Mouse (Mus musculus): ENCODE measurements around the gene Akt3. TPM values are rescaled to one million over a fixed set of nuclear protein-coding genes. Genes with fewer than 3 reads are reported as not detected.

The Akt3 gene
- total and polyA plus RNA-seq, 2 experiments from 2014 or later, result 18.6 to 143 TPM

- H3K27ac ChIP-seq (ENCODE audit: low read depth, low read length), result no peak overlapping the region
- H3K9ac ChIP-seq, result no peak overlapping the region
- no peak for DNase-seq
- no peaks in the 10 kb centered on the region for H3K9me3 ChIP-seq (ENCODE audit: low read length)
- peak; percentile 18; the same call in 1 of the 2 replicates for ATAC-seq
- H3K27me3 ChIP-seq (ENCODE audit: insufficient read depth, low read length), result no peaks in the 10 kb centered on the region
- no peaks in the 10 kb centered on the region for H3K4me1 ChIP-seq (ENCODE audit: insufficient read depth)
- H3K36me3 ChIP-seq (ENCODE audit: insufficient read depth), result peaks cover 10% of the 10 kb centered on the region; the same call in 1 of the 2 replicates
- TF ChIP-seq CTCF (IDR thresholded peaks at IDR 0.05; ENCODE audit: low read depth), result no peak
- no peak overlapping the region for H3K4me2 ChIP-seq (ENCODE audit: low read depth)
- no peak overlapping the region for H3K4me3 ChIP-seq (ENCODE audit: low read depth, low read length)
These were observed 192.3 kb downstream of the Akt3 start for GRCm38 (mm10) chr1:177065732-177066131.

- WGBS, result 81% methylated on average over 2 of the region's 2 CpGs
- H3K9ac ChIP-seq, result no peak overlapping the region
- no peak for TF ChIP-seq CTCF (IDR thresholded peaks at IDR 0.05; ENCODE audit: low read depth)
- no peaks in the 10 kb centered on the region for H3K9me3 ChIP-seq (ENCODE audit: low read length)
- no peak overlapping the region for H3K27ac ChIP-seq (ENCODE audit: low read depth, low read length)
- no peaks in the 10 kb centered on the region for H3K27me3 ChIP-seq (ENCODE audit: insufficient read depth, low read length)
- no peaks in the 10 kb centered on the region for H3K4me1 ChIP-seq (ENCODE audit: insufficient read depth)
- no peak for DNase-seq
- H3K4me2 ChIP-seq (ENCODE audit: low read depth), result no peak overlapping the region
- H3K4me3 ChIP-seq (ENCODE audit: low read depth, low read length), result no peak overlapping the region
- no peak for ATAC-seq
- peaks cover 10% of the 10 kb centered on the region for H3K36me3 ChIP-seq (ENCODE audit: insufficient read depth)
These were observed 196.2 kb downstream of the Akt3 start for GRCm38 (mm10) chr1:177061761-177062160.

DNA sequence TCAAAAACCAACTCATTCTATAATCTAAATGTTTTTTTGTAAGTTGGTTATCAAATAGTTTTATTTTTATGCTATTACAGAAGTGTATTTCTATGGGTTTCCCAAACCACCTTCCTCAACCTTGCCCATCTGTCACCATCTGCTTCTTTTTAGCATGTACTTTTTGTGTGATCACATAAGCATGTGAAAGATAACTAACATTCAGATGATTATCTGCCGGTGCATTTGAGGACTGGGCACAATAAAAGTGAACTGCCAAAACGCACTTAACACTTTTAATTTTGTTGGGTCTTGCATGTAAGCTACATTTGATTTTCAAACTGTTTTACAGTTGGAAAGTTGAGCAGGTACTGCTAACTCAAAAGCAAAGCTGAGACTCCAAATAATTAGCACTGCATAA lies 203.1 kb downstream of the Akt3 start:
- TF ChIP-seq CTCF (IDR thresholded peaks at IDR 0.05; ENCODE audit: low read depth), result no peak
- Histone ChIP-seq H3K4me1 (ENCODE audit: insufficient read depth) (peaks cover 2% of the 10 kb centered on the region; the same call in 1 of the 2 replicates), H3K27ac (ENCODE audit: low read depth, low read length) (no peak overlapping the region), H3K4me3 (ENCODE audit: low read depth, low read length) (no peak overlapping the region), H3K9me3 (ENCODE audit: low read length) (no peaks in the 10 kb centered on the region), H3K4me2 (ENCODE audit: low read depth) (no peak overlapping the region), H3K36me3 (ENCODE audit: insufficient read depth) (no peaks in the 10 kb centered on the region; the same call in 1 of the 2 replicates), H3K27me3 (ENCODE audit: insufficient read depth, low read length) (no peaks in the 10 kb centered on the region), H3K9ac (no peak overlapping the region)
- ATAC-seq (no peak), DNase-seq (peak; percentile 55)
- 37% methylated on average over 2 of the region's 2 CpGs for WGBS

DNA sequence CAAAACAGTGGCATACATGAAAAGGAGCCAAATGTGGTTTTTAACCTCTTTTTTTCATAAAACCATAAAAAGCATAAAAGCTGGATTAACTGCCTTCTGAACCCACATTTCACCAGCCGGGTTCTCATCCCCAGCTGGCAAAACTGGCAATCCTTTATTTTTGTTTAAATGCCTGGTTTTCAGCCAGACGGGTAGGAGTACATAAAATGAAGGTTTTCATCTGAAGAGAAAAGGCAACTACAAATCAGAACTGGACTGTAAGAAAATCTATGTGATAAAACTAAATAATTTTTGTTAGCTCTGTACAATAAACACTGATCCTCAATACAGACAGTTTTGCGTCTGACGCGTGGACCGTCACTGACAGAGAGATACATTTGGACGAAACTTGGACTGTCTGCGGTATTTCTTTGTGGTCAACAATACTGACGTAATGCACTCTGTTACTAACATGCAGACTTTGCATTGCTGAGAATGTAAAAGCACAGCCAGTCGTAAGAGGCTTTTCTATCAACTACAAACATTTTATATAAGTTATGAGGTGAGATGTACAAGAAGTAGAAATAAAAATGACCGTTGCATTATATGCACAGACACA lies 206.5 kb downstream of the Akt3 start:
- Histone ChIP-seq H3K9ac (0 out of 2 replicates have a peak overlapping the region, but pooled peaks have one; percentile 4), H3K36me3 (ENCODE audit: insufficient read depth) (no peaks in the 10 kb centered on the region), H3K4me3 (ENCODE audit: low read depth, low read length) (no peak overlapping the region), H3K27me3 (ENCODE audit: insufficient read depth, low read length) (no peaks in the 10 kb centered on the region), H3K9me3 (ENCODE audit: low read length) (no peaks in the 10 kb centered on the region), H3K27ac (ENCODE audit: low read depth, low read length) (peak overlapping the region; percentile 72), H3K4me1 (ENCODE audit: insufficient read depth) (peaks cover 2% of the 10 kb centered on the region; the same call in 1 of the 2 replicates), H3K4me2 (ENCODE audit: low read depth) (no peak overlapping the region)
- TF ChIP-seq CTCF (IDR thresholded peaks at IDR 0.05; ENCODE audit: low read depth), result no peak
- 40% methylated on average over 11 of the region's 11 CpGs for WGBS
- DNase-seq (peak; percentile 69), ATAC-seq (peak; percentile 40; the same call in 1 of the 2 replicates)

DNA sequence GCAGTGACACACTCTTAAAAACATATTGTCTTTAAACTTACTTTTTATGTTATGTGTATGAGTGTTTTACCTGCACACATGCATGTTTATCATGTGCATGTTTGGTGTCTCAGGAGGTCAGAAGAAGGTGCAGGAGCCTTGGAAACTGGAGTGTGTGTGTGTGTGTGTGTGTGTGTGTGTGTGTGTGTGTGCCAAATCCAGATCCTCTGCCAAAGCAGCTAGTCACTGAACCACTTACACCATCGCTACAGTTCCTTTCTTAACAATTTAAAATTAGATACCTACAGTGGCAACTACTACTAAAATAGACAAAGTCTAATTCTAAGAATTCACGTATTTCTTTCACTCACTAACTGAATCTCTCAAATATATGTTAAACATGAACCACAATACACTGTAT lies 209.2 kb downstream of the Akt3 start:
- Histone ChIP-seq H3K4me1 (ENCODE audit: insufficient read depth) (no peaks in the 10 kb centered on the region), H3K9ac (no peak overlapping the region), H3K9me3 (ENCODE audit: low read length) (no peaks in the 10 kb centered on the region), H3K27me3 (ENCODE audit: insufficient read depth, low read length) (no peaks in the 10 kb centered on the region), H3K36me3 (ENCODE audit: insufficient read depth) (no peaks in the 10 kb centered on the region), H3K27ac (ENCODE audit: low read depth, low read length) (no peak overlapping the region), H3K4me3 (ENCODE audit: low read depth, low read length) (no peak overlapping the region), H3K4me2 (ENCODE audit: low read depth) (no peak overlapping the region)
- no peak for TF ChIP-seq CTCF (IDR thresholded peaks at IDR 0.05; ENCODE audit: low read depth)
- DNase-seq (no peak), ATAC-seq (no peak)
- WGBS, result 69% methylated on average over 2 of the region's 2 CpGs

DNA sequence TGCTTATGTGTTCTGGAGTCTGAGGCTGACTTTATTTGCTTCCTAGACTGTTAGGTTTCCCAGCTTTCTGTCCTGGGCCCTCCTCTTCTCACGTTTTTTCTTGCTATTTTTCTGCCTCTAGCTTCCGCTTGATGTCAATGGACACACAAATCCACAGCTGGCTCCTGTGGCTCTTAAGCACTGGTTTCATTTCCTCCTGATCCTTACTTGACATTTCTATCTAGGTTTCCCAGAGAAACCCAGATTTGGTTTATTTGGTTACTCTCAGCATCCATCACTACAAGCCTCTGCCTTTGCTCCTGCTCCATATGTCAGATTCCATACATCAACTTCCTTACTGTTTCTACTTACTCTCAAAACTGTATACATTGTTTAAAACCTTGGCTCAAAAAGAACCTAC lies 211.0 kb downstream of the Akt3 start:
- Histone ChIP-seq H3K36me3 (ENCODE audit: insufficient read depth) (no peaks in the 10 kb centered on the region), H3K4me2 (ENCODE audit: low read depth) (no peak overlapping the region), H3K27ac (ENCODE audit: low read depth, low read length) (no peak overlapping the region), H3K4me3 (ENCODE audit: low read depth, low read length) (no peak overlapping the region), H3K9ac (no peak overlapping the region), H3K4me1 (ENCODE audit: insufficient read depth) (no peaks in the 10 kb centered on the region), H3K27me3 (ENCODE audit: insufficient read depth, low read length) (no peaks in the 10 kb centered on the region), H3K9me3 (ENCODE audit: low read length) (no peaks in the 10 kb centered on the region)
- ATAC-seq, result no peak
- no peak for DNase-seq
- TF ChIP-seq CTCF (IDR thresholded peaks at IDR 0.05; ENCODE audit: low read depth), result no peak
- WGBS, result 83% methylated on average over 2 of the region's 2 CpGs

- DNase-seq, result no peak
- Histone ChIP-seq H3K4me1 (ENCODE audit: insufficient read depth) (no peaks in the 10 kb centered on the region), H3K4me2 (ENCODE audit: low read depth) (no peak overlapping the region), H3K36me3 (ENCODE audit: insufficient read depth) (no peaks in the 10 kb centered on the region), H3K27ac (ENCODE audit: low read depth, low read length) (no peak overlapping the region), H3K27me3 (ENCODE audit: insufficient read depth, low read length) (no peaks in the 10 kb centered on the region), H3K9ac (no peak overlapping the region), H3K9me3 (ENCODE audit: low read length) (no peaks in the 10 kb centered on the region), H3K4me3 (ENCODE audit: low read depth, low read length) (no peak overlapping the region)
- TF ChIP-seq CTCF (IDR thresholded peaks at IDR 0.05; ENCODE audit: low read depth), result no peak
- ATAC-seq, result no peak
These were observed 212.1 kb downstream of the Akt3 start for GRCm38 (mm10) chr1:177045885-177046284.

Data from forebrain, postnatal 0 days (tissue).